Mouse (Mus musculus): ENCODE measurements at regions not wholly inside any gene's neighbourhood (a gene's known extent, or its start where the extent isn't known, plus 50 kb on each side); places are given as distances from the start of the nearest gene placed in this dataset.

- no peak for DNase-seq (ENCODE audit: low spot score in 2 of 2)
Measured at GRCm38 (mm10) chr13:90584766-90585165, 320.4 kb downstream of the Atp6ap1l start.

GRCm38 (mm10) chr13:90575371-90575770 lies 329.8 kb downstream of the Atp6ap1l start:
- DNase-seq (ENCODE audit: low spot score in 2 of 2) = no peak

GRCm38 (mm10) chr13:90572580-90572979 lies 332.6 kb downstream of the Atp6ap1l start:
- no peak for DNase-seq (ENCODE audit: low spot score in 2 of 2)

- no peak for DNase-seq (ENCODE audit: low spot score in 2 of 2)
Measured at GRCm38 (mm10) chr13:90563183-90563840, 341.8 kb downstream of the Atp6ap1l start.

- no peak for DNase-seq (ENCODE audit: low spot score in 2 of 2)
Measured at GRCm38 (mm10) chr13:90560095-90560494, 345.1 kb downstream of the Atp6ap1l start.

- DNase-seq (ENCODE audit: low spot score in 2 of 2) = no peak
Measured at GRCm38 (mm10) chr13:90559481-90559880, 345.7 kb downstream of the Atp6ap1l start.

GRCm38 (mm10) chr13:90551166-90551565 lies 354.0 kb downstream of the Atp6ap1l start:
- no peak for DNase-seq (ENCODE audit: low spot score in 2 of 2)

- DNase-seq (ENCODE audit: low spot score in 2 of 2) = no peak
Measured at GRCm38 (mm10) chr13:90546288-90547035, 358.7 kb downstream of the Atp6ap1l start.

- DNase-seq (ENCODE audit: low spot score in 2 of 2) = no peak
Measured at GRCm38 (mm10) chr13:90545816-90546215, 359.3 kb downstream of the Atp6ap1l start.

GRCm38 (mm10) chr13:90537525-90537924 lies 367.6 kb downstream of the Atp6ap1l start:
- no peak for DNase-seq (ENCODE audit: low spot score in 2 of 2)

- no peak for DNase-seq (ENCODE audit: low spot score in 2 of 2)
Measured at GRCm38 (mm10) chr13:90526998-90527397, 378.2 kb downstream of the Atp6ap1l start.

GRCm38 (mm10) chr13:90525801-90526200 lies 379.4 kb downstream of the Atp6ap1l start:
- DNase-seq (ENCODE audit: low spot score in 2 of 2) = no peak

GRCm38 (mm10) chr13:90521758-90522245 lies 383.4 kb downstream of the Atp6ap1l start:
- no peak for DNase-seq (ENCODE audit: low spot score in 2 of 2)

- DNase-seq (ENCODE audit: low spot score in 2 of 2) = no peak
Measured at GRCm38 (mm10) chr13:90520992-90521757, 384.0 kb downstream of the Atp6ap1l start.

GRCm38 (mm10) chr13:90515773-90516503 lies 389.2 kb downstream of the Atp6ap1l start:
- DNase-seq (ENCODE audit: low spot score in 2 of 2) = peak; percentile 20 to 22

GRCm38 (mm10) chr13:90513867-90514266 lies 391.3 kb downstream of the Atp6ap1l start:
- no peak for DNase-seq (ENCODE audit: low spot score in 2 of 2)

- no peak for DNase-seq (ENCODE audit: low spot score in 2 of 2)
Measured at GRCm38 (mm10) chr13:90512786-90513401, 392.3 kb downstream of the Atp6ap1l start.

- no peak for DNase-seq (ENCODE audit: low spot score in 2 of 2)
Measured at GRCm38 (mm10) chr13:90510479-90510878, 394.7 kb downstream of the Atp6ap1l start.

GRCm38 (mm10) chr13:90503188-90503587 lies 402.0 kb downstream of the Atp6ap1l start:
- no peak for DNase-seq (ENCODE audit: low spot score in 2 of 2)

- DNase-seq (ENCODE audit: low spot score in 2 of 2) = no peak
Measured at GRCm38 (mm10) chr13:90502141-90502540, 403.0 kb downstream of the Atp6ap1l start.

GRCm38 (mm10) chr13:90498978-90499377 lies 406.2 kb downstream of the Atp6ap1l start:
- no peak for DNase-seq (ENCODE audit: low spot score in 2 of 2)

Measured in frontal cortex, postnatal 25 days (tissue).